Mouse (Mus musculus): Measurements from ENCODE around the gene Zfand3.

DNA sequence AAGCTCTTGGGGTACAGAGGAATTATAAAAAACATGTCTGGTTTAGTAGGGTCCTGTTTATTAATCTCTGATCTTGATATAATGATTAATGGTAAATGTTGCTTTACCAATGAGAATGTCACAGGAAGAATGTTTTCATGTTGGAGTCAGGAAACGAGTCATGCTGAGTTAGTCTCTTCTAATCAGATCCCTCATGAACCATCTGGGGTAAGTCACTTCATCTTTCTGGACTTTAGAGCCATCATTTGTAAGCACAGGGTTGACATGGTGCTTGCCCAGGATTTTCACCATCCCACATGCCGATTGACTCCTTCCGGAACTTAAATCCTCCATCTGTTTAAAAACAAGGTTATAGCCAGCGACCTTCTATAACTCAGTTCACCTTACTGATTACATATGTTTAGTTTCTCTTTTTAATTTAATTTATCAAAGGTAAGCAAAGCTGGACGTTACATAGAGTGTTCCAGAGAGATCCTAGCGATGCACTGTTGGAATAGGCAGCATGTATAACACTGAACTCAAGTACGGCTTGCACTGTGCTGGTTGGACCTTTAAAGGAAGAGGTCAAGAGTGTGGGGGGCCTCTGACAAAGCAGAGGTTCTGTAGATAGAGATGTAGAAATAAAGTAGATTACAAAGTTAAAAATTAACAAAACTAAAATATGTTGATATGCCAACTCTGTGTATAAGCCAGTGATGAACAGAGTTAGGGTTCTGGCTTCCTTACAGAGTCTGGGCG, 56.7 kb downstream of the Zfand3 start:
- TF ChIP-seq CTCF (IDR thresholded peaks at IDR 0.05; ENCODE audit: insufficient read depth, low read length) = no peak
- TF ChIP-seq POLR2A (IDR thresholded peaks at IDR 0.05; ENCODE audit: borderline replicate concordance, extremely low read depth, low read depth, low read length) = no peak
